8 mouse cellular contexts compared by ENCODE assay signal in genomic region chr16:17127292-17127691, GRCm38 (mm10). TPM values are rescaled to one million over a fixed set of nuclear protein-coding genes. Genes with fewer than 3 reads are reported as not detected.
DNase-seq lines count a peak whose midpoint lies in the region; ATAC-seq and TF ChIP-seq lines count a peak whose summit lies in the region.

No protein-coding gene starts in this region.

- H3K36me3 ChIP-seq in embryonic facial prominence, embryonic 10.5 days (replicated peaks), result peaks cover 31% of the 10 kb centered on the region
- H3K36me3 ChIP-seq in stomach, postnatal 0 days (ENCODE audit: control insufficient read depth, insufficient read depth, low read length), result no peaks in the 10 kb centered on the region
- no peaks in the 10 kb centered on the region for H3K36me3 ChIP-seq in intestine, embryonic 15.5 days

- H3K9me3 ChIP-seq in embryonic facial prominence, embryonic 10.5 days, result no peaks in the 10 kb centered on the region
- no peaks in the 10 kb centered on the region for H3K9me3 ChIP-seq in stomach, postnatal 0 days (ENCODE audit: control insufficient read depth, low read length)
- no peaks in the 10 kb centered on the region for H3K9me3 ChIP-seq in intestine, embryonic 15.5 days

- H3K27ac ChIP-seq in embryonic facial prominence, embryonic 10.5 days (replicated peaks), result no peak overlapping the region
- H3K27ac ChIP-seq in stomach, postnatal 0 days (replicated peaks), result no peak overlapping the region
- H3K27ac ChIP-seq in intestine, embryonic 15.5 days, result no peak overlapping the region

- TF ChIP-seq EP300 in stomach, postnatal 0 days (optimal IDR thresholded peaks at IDR 0.05), result no peak

- intact Hi-C loops in gastrocnemius, postnatal 14 days (cut with DNase I; ENCODE audit: low total_unique reads), result no loop called here
- intact Hi-C loops in gastrocnemius, postnatal 36 days (cut with DNase I), result loop anchor here (5.0 kb wide), 1 partner anchor 150 kb away; the partner anchor contains the start of gene Tmem191c

- peaks cover 44% of the 10 kb centered on the region for H3K4me1 ChIP-seq in embryonic facial prominence, embryonic 10.5 days
- 0 out of 2 replicates have a peak, but pooled peaks cover 5% of the 10 kb centered on the region for H3K4me1 ChIP-seq in stomach, postnatal 0 days (replicated peaks; ENCODE audit: control insufficient read depth, insufficient read depth)
- peaks cover 24% of the 10 kb centered on the region for H3K4me1 ChIP-seq in intestine, embryonic 15.5 days (replicated peaks)

- no peak overlapping the region for H3K4me2 ChIP-seq in stomach, postnatal 0 days (replicated peaks; ENCODE audit: low read depth)
- no peak overlapping the region for H3K4me2 ChIP-seq in intestine, embryonic 15.5 days (replicated peaks)

- peak; percentile 86 for TF ChIP-seq CTCF in stomach, postnatal 0 days (IDR thresholded peaks at IDR 0.05; ENCODE audit: low read depth)

- no peaks in the 10 kb centered on the region for H3K27me3 ChIP-seq in embryonic facial prominence, embryonic 10.5 days (replicated peaks; ENCODE audit: low read depth, poor library complexity, severe bottlenecking)
- H3K27me3 ChIP-seq in stomach, postnatal 0 days (ENCODE audit: control insufficient read depth, insufficient read depth, low read length), result no peaks in the 10 kb centered on the region
- H3K27me3 ChIP-seq in intestine, embryonic 15.5 days (replicated peaks), result no peaks in the 10 kb centered on the region

- H3K4me3 ChIP-seq in embryonic facial prominence, embryonic 10.5 days, result no peak overlapping the region
- no peak overlapping the region for H3K4me3 ChIP-seq in stomach, postnatal 0 days (ENCODE audit: low read depth, low read length)
- H3K4me3 ChIP-seq in intestine, embryonic 15.5 days (replicated peaks), result no peak overlapping the region

- 95% methylated on average over 1 of the region's 1 CpGs for WGBS in embryonic facial prominence, embryonic 10.5 days
- WGBS in stomach, postnatal 0 days, result 100% methylated on average over 1 of the region's 1 CpGs
- 100% methylated on average over 1 of the region's 1 CpGs for WGBS in intestine, embryonic 15.5 days

- H3K9ac ChIP-seq in stomach, postnatal 0 days (ENCODE audit: low read length), result no peak overlapping the region
- no peak overlapping the region for H3K9ac ChIP-seq in intestine, embryonic 15.5 days

- no peak for ATAC-seq in stomach, postnatal 0 days (ENCODE audit: low FRiP score, low TSS enrichment)
- ATAC-seq in intestine, embryonic 15.5 days, result no peak

- peak; percentile 36 for DNase-seq in gastrocnemius, postnatal 14 days
- DNase-seq in gastrocnemius, postnatal 36 days, result no peak
- DNase-seq in urinary bladder, postnatal 14 days (ENCODE audit: low spot score), result peak; percentile 52
- DNase-seq in urinary bladder, postnatal 10 days (ENCODE audit: low spot score), result no peak
- DNase-seq in embryonic facial prominence, embryonic 10.5 days (ENCODE audit: low spot score), result peak; percentile 44
- DNase-seq in lung, adult 18-20 months, result peak; percentile 28 to 55
- peak; percentile 69 for DNase-seq in stomach, postnatal 0 days (ENCODE audit: low spot score)

RNA-seq across cellular contexts. Expression of gene 2610318N02Rik, which starts 2.3 kb away (rescaled TPM):
- not detected for total RNA-seq in gastrocnemius, postnatal 14 days (2021)
- under 1 TPM in 1 of 2 experiments, not detected in 1; 0.92 TPM for total RNA-seq in gastrocnemius, postnatal 36 days (2021)
- 170 and 185 TPM in 2 replicates for polyA plus RNA-seq in embryonic facial prominence, embryonic 10.5 days (2016; fragmentation: Nextera tagmentation; extraction: Ambion mirVana)
- 3.5 and 4.4 TPM in 2 replicates for polyA plus RNA-seq in stomach, postnatal 0 days (2015; fragmentation: Nextera tagmentation; extraction: Ambion mirVana)
- 34.5 and 39.0 TPM in 2 replicates for polyA plus RNA-seq in intestine, embryonic 15.5 days (2015; fragmentation: Nextera tagmentation; extraction: Ambion mirVana)

RNA-seq across cellular contexts. Expression of gene Sdf2l1, which starts 4.9 kb away (rescaled TPM):
- total RNA-seq in gastrocnemius, postnatal 14 days (2021), result 1 to 10 TPM; 3.4 to 6.1 TPM
- 1 to 10 TPM; 3.8 to 4.8 TPM for total RNA-seq in gastrocnemius, postnatal 36 days (2021)
- polyA plus RNA-seq in embryonic facial prominence, embryonic 10.5 days (2016; fragmentation: Nextera tagmentation; extraction: Ambion mirVana), result 107 and 118 TPM in 2 replicates
- polyA plus RNA-seq in stomach, postnatal 0 days (2015; fragmentation: Nextera tagmentation; extraction: Ambion mirVana), result 170 and 176 TPM in 2 replicates
- 134 and 192 TPM in 2 replicates for polyA plus RNA-seq in intestine, embryonic 15.5 days (2015; fragmentation: Nextera tagmentation; extraction: Ambion mirVana)

RNA-seq across cellular contexts. Expression of gene Ppil2, which starts 16.2 kb away (rescaled TPM):
- total RNA-seq in gastrocnemius, postnatal 14 days (2021), result 10 to 100 TPM; 27.7 to 29.2 TPM
- 10 to 100 TPM; 23.2 to 29.4 TPM for total RNA-seq in gastrocnemius, postnatal 36 days (2021)
- 150 TPM in 2 replicates for polyA plus RNA-seq in embryonic facial prominence, embryonic 10.5 days (2016; fragmentation: Nextera tagmentation; extraction: Ambion mirVana)
- 61.5 and 72.4 TPM in 2 replicates for polyA plus RNA-seq in stomach, postnatal 0 days (2015; fragmentation: Nextera tagmentation; extraction: Ambion mirVana)
- polyA plus RNA-seq in intestine, embryonic 15.5 days (2015; fragmentation: Nextera tagmentation; extraction: Ambion mirVana), result 121 and 129 TPM in 2 replicates

RNA-seq across cellular contexts. Expression of gene Ydjc, which starts 17.1 kb away (rescaled TPM):
- under 1 TPM; 0.40 to 0.53 TPM for total RNA-seq in gastrocnemius, postnatal 14 days (2021)
- under 1 TPM in 1 of 2 experiments, not detected in 1; 0.20 TPM for total RNA-seq in gastrocnemius, postnatal 36 days (2021)
- polyA plus RNA-seq in embryonic facial prominence, embryonic 10.5 days (2016; fragmentation: Nextera tagmentation; extraction: Ambion mirVana), result 6.7 and 7.5 TPM in 2 replicates
- 19.8 and 21.3 TPM in 2 replicates for polyA plus RNA-seq in stomach, postnatal 0 days (2015; fragmentation: Nextera tagmentation; extraction: Ambion mirVana)
- polyA plus RNA-seq in intestine, embryonic 15.5 days (2015; fragmentation: Nextera tagmentation; extraction: Ambion mirVana), result 33.5 and 35.1 TPM in 2 replicates

RNA-seq across cellular contexts. Expression of gene Ccdc116, which starts 19.7 kb away (rescaled TPM):
- total RNA-seq in gastrocnemius, postnatal 14 days (2021), result under 1 TPM in 1 of 2 experiments, not detected in 1; 0.13 TPM
- under 1 TPM in 1 of 2 experiments, not detected in 1; 0.26 TPM for total RNA-seq in gastrocnemius, postnatal 36 days (2021)
- polyA plus RNA-seq in embryonic facial prominence, embryonic 10.5 days (2016; fragmentation: Nextera tagmentation; extraction: Ambion mirVana), result 0.55 and 0.57 TPM in 2 replicates
- polyA plus RNA-seq in stomach, postnatal 0 days (2015; fragmentation: Nextera tagmentation; extraction: Ambion mirVana), result 1.8 and 2.1 TPM in 2 replicates
- polyA plus RNA-seq in intestine, embryonic 15.5 days (2015; fragmentation: Nextera tagmentation; extraction: Ambion mirVana), result 1.9 and 2.3 TPM in 2 replicates

Comparison
In these comparisons a context has a peak if more than half of its experiments do, and no peak if none do; other contexts are left out.
1. DNase-seq: peak in gastrocnemius, postnatal 14 days (single experiment), urinary bladder, postnatal 14 days (single experiment), embryonic facial prominence, embryonic 10.5 days (single experiment), lung, adult 18-20 months (2 of 2) and stomach, postnatal 0 days (single experiment); none in gastrocnemius, postnatal 36 days (0 of 2) and urinary bladder, postnatal 10 days (single experiment).